Comparison of ENCODE assay signal across 10 mouse cellular contexts in the genomic region with DNA sequence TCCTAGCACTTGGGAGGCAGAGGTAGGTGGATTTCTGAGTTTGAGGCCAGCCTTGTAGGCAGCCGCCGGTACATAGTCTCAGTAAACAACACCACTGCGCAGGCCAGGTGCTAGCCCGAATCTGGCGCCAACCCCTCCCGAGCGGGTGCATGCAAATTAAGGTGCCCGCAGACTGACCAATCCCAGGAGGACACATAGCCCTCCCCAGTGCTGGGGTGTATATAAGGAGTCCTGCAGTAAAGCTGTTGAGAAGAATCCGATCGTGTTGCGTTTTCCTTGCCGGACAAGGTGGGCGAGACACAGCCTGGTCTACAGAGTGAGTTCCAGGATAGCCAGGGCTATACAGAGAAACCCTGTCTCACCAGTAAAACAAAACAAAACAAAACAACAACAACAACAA. TPM values are rescaled to one million over a fixed set of nuclear protein-coding genes. Genes with fewer than 3 reads are reported as not detected.
DNase-seq lines count a peak whose midpoint lies in the region; ATAC-seq and TF ChIP-seq lines count a peak whose summit lies in the region.
"Not testable (repeated sequence)": the region's sequence is repeated elsewhere in the genome, so short reads cannot be mapped to it uniquely, and the experiment has no call there.
"Had no signal": no experiment of that assay in that cellular context is flagged by ENCODE, and none has a peak within 500 bp of the region (broad histone marks: within the 10 kb centered on the region; RNA-seq: fewer than 3 reads in every experiment).

No protein-coding gene starts in this region.

- not testable (repeated sequence) for H3K9me3 ChIP-seq in CH12.LX (replicated peaks; ENCODE audit: low read length); intestine, embryonic 16.5 days (ENCODE audit: control insufficient read depth, low read length); liver, embryonic 12.5 days (replicated peaks); liver, embryonic 16.5 days (replicated peaks; ENCODE audit: control insufficient read depth, low read length); lung, embryonic 16.5 days (ENCODE audit: control insufficient read depth, low read length)

- dilution Hi-C loops in CH12.LX (cut with MboI; ENCODE audit: extremely low pct_ligation_motif_present, extremely low pct_unique_long_range_greater_than_20kb, low sequenced_read_pairs): not testable (repeated sequence)

- not testable (repeated sequence) for H3K4me1 ChIP-seq in CH12.LX (ENCODE audit: control insufficient read depth in 1 of 2, insufficient read depth in 2 of 2); intestine, embryonic 16.5 days (ENCODE audit: control insufficient read depth, insufficient read depth, low read length); liver, embryonic 16.5 days (ENCODE audit: control insufficient read depth, low read depth, low read length); lung, embryonic 16.5 days (replicated peaks; ENCODE audit: control insufficient read depth, insufficient read depth, low read length); small intestine, adult 2 months (ENCODE audit: control insufficient read depth, insufficient read depth, insufficient read length, low read length)
- peaks cover 14% of the 10 kb centered on the region for H3K4me1 ChIP-seq in liver, embryonic 12.5 days

- ATAC-seq in intestine, embryonic 16.5 days: peak; percentile 56; the same call in 1 of the 2 replicates
- ATAC-seq in liver, embryonic 12.5 days: peak; percentile 50
- ATAC-seq in liver, embryonic 16.5 days (ENCODE audit: low read depth): peak; percentile 77
- ATAC-seq in lung, embryonic 16.5 days (ENCODE audit: low read depth): 0 out of 2 replicates have a peak, but pooled peaks have one; percentile 23

- not testable (repeated sequence) for H3K79me2 ChIP-seq in CH12.LX (replicated peaks; ENCODE audit: control insufficient read depth, extremely low read depth, insufficient read depth, poor library complexity, severe bottlenecking)

- H3K4me3 ChIP-seq in CH12.LX (replicated peaks in 1 of 3; ENCODE audit: low read depth in 2 of 3, low read length in 2 of 3, poor library complexity in 1 of 3): peak overlapping the region in 2 of 3 experiments; percentile 41 to 59
- not testable (repeated sequence) for H3K4me3 ChIP-seq in intestine, embryonic 16.5 days (ENCODE audit: low read length); liver, embryonic 12.5 days; lung, embryonic 16.5 days (ENCODE audit: low read length)
- H3K4me3 ChIP-seq in liver, embryonic 16.5 days (ENCODE audit: low read depth, low read length): peak overlapping the region; percentile 20
- peak overlapping the region; percentile 41; the same call in 1 of the 2 replicates for H3K4me3 ChIP-seq in small intestine, adult 2 months (ENCODE audit: low read depth, low read length)

- not testable (repeated sequence) for H3K27ac ChIP-seq in CH12.LX (ENCODE audit: insufficient read depth, low read depth); intestine, embryonic 16.5 days (ENCODE audit: low read length); liver, embryonic 12.5 days; liver, embryonic 16.5 days (ENCODE audit: low read length); lung, embryonic 16.5 days (ENCODE audit: low read length); small intestine, adult 2 months (ENCODE audit: insufficient read depth, low read depth, low read length)

- TF ChIP-seq EP300 in CH12.LX (IDR thresholded peaks at IDR 0.05; ENCODE audit: low read length): not testable (repeated sequence)

- not testable (repeated sequence) for DNase-seq in CH12.LX (ENCODE audit: extremely low read depth)

- H3K27me3 ChIP-seq in CH12.LX (replicated peaks); intestine, embryonic 16.5 days (replicated peaks; ENCODE audit: control insufficient read depth, insufficient read depth, low read length); liver, embryonic 12.5 days (replicated peaks); liver, embryonic 16.5 days (ENCODE audit: control insufficient read depth, insufficient read depth, low read depth, low read length); lung, embryonic 16.5 days (ENCODE audit: control insufficient read depth, insufficient read depth, low read depth, low read length); small intestine, adult 2 months (ENCODE audit: control insufficient read depth, insufficient read depth, low read length): not testable (repeated sequence)

- H3K4me2 ChIP-seq in CH12.LX (ENCODE audit: insufficient read depth, low read depth, poor library complexity, severe bottlenecking); intestine, embryonic 16.5 days (ENCODE audit: low read depth, low read length); liver, embryonic 12.5 days; liver, embryonic 16.5 days (ENCODE audit: low read depth, low read length); lung, embryonic 16.5 days (ENCODE audit: low read depth, low read length): not testable (repeated sequence)

- not testable (repeated sequence) for H3K36me3 ChIP-seq in CH12.LX (replicated peaks in 1 of 2; ENCODE audit: control insufficient read depth in 1 of 2, insufficient read depth in 1 of 2, low read length in 1 of 2); intestine, embryonic 16.5 days (ENCODE audit: control insufficient read depth, insufficient read depth, low read length); liver, embryonic 12.5 days; liver, embryonic 16.5 days (ENCODE audit: control insufficient read depth, insufficient read depth); lung, embryonic 16.5 days (ENCODE audit: control insufficient read depth, insufficient read depth, low read length); small intestine, adult 2 months (ENCODE audit: control insufficient read depth, insufficient read depth, low read length)

- not testable (repeated sequence) for TF ChIP-seq CTCF in CH12.LX (conservative IDR thresholded peaks at IDR 0.05 in 1 of 2, IDR thresholded peaks at IDR 0.05 in 1 of 2; ENCODE audit: low read depth in 2 of 2, low read length in 2 of 2); small intestine, adult 2 months (IDR thresholded peaks at IDR 0.05; ENCODE audit: extremely low read depth, insufficient read length, insufficient replicate concordance, low read depth, low read length)

- peak overlapping the region; percentile 58; the same call in 1 of the 2 replicates for H3K9ac ChIP-seq in CH12.LX (ENCODE audit: insufficient read depth, low read depth)
- not testable (repeated sequence) for H3K9ac ChIP-seq in intestine, embryonic 16.5 days (ENCODE audit: low read depth, low read length); liver, embryonic 12.5 days; liver, embryonic 16.5 days (ENCODE audit: low read depth, low read length); lung, embryonic 16.5 days (ENCODE audit: low read length)

- in situ Hi-C loops in CH12.LX (cut with MboI; ENCODE audit: low pct_ligation_motif_present, low pct_unique_long_range_greater_than_20kb, low sequenced_read_pairs): not testable (repeated sequence)

- TF ChIP-seq RAD21 in CH12.LX (IDR thresholded peaks at IDR 0.05; ENCODE audit: low read depth, low read length): not testable (repeated sequence)

- peak; percentile 61 for TF ChIP-seq POLR2A in CH12.LX (IDR thresholded peaks at IDR 0.05; ENCODE audit: low read depth, low read length)
- peak; percentile 28; the same call in 1 of the 2 replicates for TF ChIP-seq POLR2A in small intestine, adult 2 months (IDR thresholded peaks at IDR 0.05; ENCODE audit: low read depth, low read length)

- WGBS in intestine, embryonic 16.5 days: 55% methylated on average over 13 of the region's 13 CpGs
- 65% methylated on average over 13 of the region's 13 CpGs for WGBS in liver, embryonic 12.5 days (ENCODE audit: insufficient replicate concordance)
- WGBS in liver, embryonic 16.5 days (ENCODE audit: insufficient replicate concordance): 57% methylated on average over 13 of the region's 13 CpGs
- WGBS in lung, embryonic 16.5 days: 46% methylated on average over 13 of the region's 13 CpGs
- 29% methylated on average over 13 of the region's 13 CpGs for WGBS in small intestine, adult 2 months

TF ChIP-seq in CH12.LX, 34 proteins besides CTCF, POLR2A, EP300 and RAD21:
- TF ChIP-seq NRF1 (IDR thresholded peaks at IDR 0.05; ENCODE audit: low read depth, low read length) (peak; percentile 49), TBP (conservative IDR thresholded peaks at IDR 0.05; ENCODE audit: low read depth, low read length) (peak; percentile 80; the same call in 1 of the 2 replicates), NELFE (IDR thresholded peaks at IDR 0.05; ENCODE audit: low read depth, low read length) (0 out of 2 replicates have a peak, but pooled peaks have one; percentile 30)

RNA-seq across cellular contexts. Expression of gene Ralgapb, which starts 12.5 kb away (rescaled TPM):
- 11.9 and 12.9 TPM in 2 replicates for total RNA-seq in CH12.LX (2012; rRNA removed)
- 10.7 and 11.4 TPM in 2 replicates for total RNA-seq in CH12.LX (2014; rRNA removed)
- 13.6 and 18.4 TPM in 2 replicates for polyA plus RNA-seq in CH12.LX (2012; ENCODE audit: insufficient read length, low read depth)
- polyA plus RNA-seq in intestine, embryonic 16.5 days (2015; fragmentation: Nextera tagmentation; extraction: Ambion mirVana): 7.5 and 9.4 TPM in 2 replicates
- polyA plus RNA-seq in liver, embryonic 12.5 days (2016; fragmentation: Nextera tagmentation; extraction: Ambion mirVana): 10.5 TPM in 2 replicates
- 4.4 and 4.7 TPM in 2 replicates for polyA plus RNA-seq in liver, embryonic 16.5 days (2015; fragmentation: Nextera tagmentation; extraction: Ambion mirVana)
- polyA plus RNA-seq in lung, embryonic 16.5 days (2015; fragmentation: Nextera tagmentation; extraction: Ambion mirVana): 13.6 and 15.2 TPM in 2 replicates
- polyA plus RNA-seq in small intestine, adult 2 months (2012; rRNA removed): 7.1 and 16.4 TPM in 2 replicates

RNA-seq across cellular contexts. Expression of gene Snhg11, which starts 21.7 kb away (rescaled TPM):
- total RNA-seq in CH12.LX (2012; rRNA removed): 0.04 TPM in 2 replicates
- not detected in 2 replicates for total RNA-seq in CH12.LX (2014; rRNA removed)
- polyA plus RNA-seq in CH12.LX (2012; ENCODE audit: insufficient read length, low read depth): 0.11 and 0.13 TPM in 2 replicates
- polyA plus RNA-seq in intestine, embryonic 16.5 days (2015; fragmentation: Nextera tagmentation; extraction: Ambion mirVana): 4.6 and 5.7 TPM in 2 replicates
- 2.2 and 2.4 TPM in 2 replicates for polyA plus RNA-seq in liver, embryonic 12.5 days (2016; fragmentation: Nextera tagmentation; extraction: Ambion mirVana)
- 1.2 and 2.6 TPM in 2 replicates for polyA plus RNA-seq in liver, embryonic 16.5 days (2015; fragmentation: Nextera tagmentation; extraction: Ambion mirVana)
- polyA plus RNA-seq in lung, embryonic 16.5 days (2015; fragmentation: Nextera tagmentation; extraction: Ambion mirVana): 1.9 and 5.3 TPM in 2 replicates
- polyA plus RNA-seq in small intestine, adult 2 months (2012; rRNA removed): 1.4 and 2.0 TPM in 2 replicates
- total RNA-seq: common myeloid progenitor, adult 5-6 weeks; heart, postnatal 36 days; MEL had no signal
- polyA plus RNA-seq: erythroblast, embryonic 14.5 days had no signal

Comparison
In these comparisons a context has a peak if more than half of its experiments do, and no peak if none do; other contexts are left out.
1. ATAC-seq: peak in every context shown above with its lines; median percentile 77 in liver, embryonic 16.5 days; 56 in intestine, embryonic 16.5 days; 50 in liver, embryonic 12.5 days; 23 in lung, embryonic 16.5 days.